Mouse (Mus musculus): ENCODE data around the gene Poglut1. TPM values are rescaled to one million over a fixed set of nuclear protein-coding genes. Genes with fewer than 3 reads are reported as not detected.

Poglut1 gene
- total and polyA plus RNA-seq, 3 experiments, result 10.0 to 79.0 (median 35.0) TPM

GRCm38 (mm10) chr16:38496604-38497140, 53.4 kb downstream of the Poglut1 start:
- DNase-seq (ENCODE audit: low spot score), result no peak
- H3K9me3 ChIP-seq (replicated peaks), result no peaks in the 10 kb centered on the region
- H3K4me1 ChIP-seq (ENCODE audit: insufficient read depth, low read depth, low read length), result peaks cover 9% of the 10 kb centered on the region
- no peaks in the 10 kb centered on the region for H3K27me3 ChIP-seq (ENCODE audit: insufficient read depth, low read length)
- H3K36me3 ChIP-seq (replicated peaks), result peaks cover 67% of the 10 kb centered on the region
- ATAC-seq (ENCODE audit: extremely low read depth, insufficient number of reproducible peaks, low FRiP score, poor library complexity, severe bottlenecking), result no peak
- no peak for TF ChIP-seq TAL1 (conservative IDR thresholded peaks at IDR 0.05; ENCODE audit: low read depth, low read length)
- no peak overlapping the region for H3K4me3 ChIP-seq (ENCODE audit: low read depth, low read length)

- TF ChIP-seq CTCF (IDR thresholded peaks at IDR 0.05; ENCODE audit: low read depth, low read length), result no peak
- TF ChIP-seq GATA1 (IDR thresholded peaks at IDR 0.05; ENCODE audit: borderline replicate concordance, low read length), result no peak
- TF ChIP-seq POLR2AphosphoS5 (IDR thresholded peaks at IDR 0.05; ENCODE audit: insufficient replicate concordance, low read depth, low read length), result no peak
- no peak for TF ChIP-seq GATA2 (IDR thresholded peaks at IDR 0.05; ENCODE audit: borderline replicate concordance, low read depth, low read length)
- TF ChIP-seq TAL1 (conservative IDR thresholded peaks at IDR 0.05; ENCODE audit: low read depth, low read length), result no peak
- Histone ChIP-seq H3K4me3 (ENCODE audit: low read depth, low read length) (no peak overlapping the region), H3K9me3 (replicated peaks) (no peaks in the 10 kb centered on the region), H3K27me3 (ENCODE audit: insufficient read depth, low read length) (no peaks in the 10 kb centered on the region), H3K4me1 (ENCODE audit: insufficient read depth, low read depth, low read length) (peaks cover 27% of the 10 kb centered on the region), H3K36me3 (replicated peaks) (peaks cover 58% of the 10 kb centered on the region)
- ATAC-seq (ENCODE audit: extremely low read depth, insufficient number of reproducible peaks, low FRiP score, poor library complexity, severe bottlenecking), result no peak
- no peak for DNase-seq (ENCODE audit: low spot score)
Observed at GRCm38 (mm10) chr16:38493890-38494289, 56.2 kb downstream of the Poglut1 start.

- no peaks in the 10 kb centered on the region for H3K9me3 ChIP-seq (replicated peaks)
- no peaks in the 10 kb centered on the region for H3K27me3 ChIP-seq (ENCODE audit: insufficient read depth, low read length)
- DNase-seq (ENCODE audit: low spot score) (no peak), ATAC-seq (ENCODE audit: extremely low read depth, insufficient number of reproducible peaks, low FRiP score, poor library complexity, severe bottlenecking) (no peak)
- peaks cover 53% of the 10 kb centered on the region for H3K36me3 ChIP-seq (replicated peaks)
- TF ChIP-seq TAL1 (conservative IDR thresholded peaks at IDR 0.05; ENCODE audit: low read depth, low read length) (no peak), GATA2 (IDR thresholded peaks at IDR 0.05; ENCODE audit: borderline replicate concordance, low read depth, low read length) (no peak), GATA1 (IDR thresholded peaks at IDR 0.05; ENCODE audit: borderline replicate concordance, low read length) (no peak), POLR2AphosphoS5 (IDR thresholded peaks at IDR 0.05; ENCODE audit: insufficient replicate concordance, low read depth, low read length) (no peak), CTCF (IDR thresholded peaks at IDR 0.05; ENCODE audit: low read depth, low read length) (no peak)
- no peak overlapping the region for H3K4me3 ChIP-seq (ENCODE audit: low read depth, low read length)
- H3K4me1 ChIP-seq (ENCODE audit: insufficient read depth, low read depth, low read length), result peaks cover 33% of the 10 kb centered on the region
Observed at GRCm38 (mm10) chr16:38492551-38492950, 57.5 kb downstream of the Poglut1 start.

- TF ChIP-seq TAL1 (conservative IDR thresholded peaks at IDR 0.05; ENCODE audit: low read depth, low read length), result no peak
- no peak for TF ChIP-seq POLR2AphosphoS5 (IDR thresholded peaks at IDR 0.05; ENCODE audit: insufficient replicate concordance, low read depth, low read length)
- no peak for TF ChIP-seq GATA1 (IDR thresholded peaks at IDR 0.05; ENCODE audit: borderline replicate concordance, low read length)
- TF ChIP-seq GATA2 (IDR thresholded peaks at IDR 0.05; ENCODE audit: borderline replicate concordance, low read depth, low read length), result no peak
- no peak for TF ChIP-seq CTCF (IDR thresholded peaks at IDR 0.05; ENCODE audit: low read depth, low read length)
- H3K4me3 ChIP-seq (ENCODE audit: low read depth, low read length), result no peak overlapping the region; the same call in 1 of the 2 replicates
Observed at GRCm38 (mm10) chr16:38483582-38484309, 66.3 kb downstream of the Poglut1 start.

GRCm38 (mm10) chr16:38482780-38483562, 67.1 kb downstream of the Poglut1 start:
- ATAC-seq (ENCODE audit: extremely low read depth, insufficient number of reproducible peaks, low FRiP score, poor library complexity, severe bottlenecking) (no peak), DNase-seq (ENCODE audit: low spot score) (no peak)
- peaks cover 23% of the 10 kb centered on the region for H3K36me3 ChIP-seq (replicated peaks)

More at GRCm38 (mm10) chr16:38483582-38484309, 66.3 kb downstream of the Poglut1 start:
- H3K4me1 ChIP-seq (ENCODE audit: insufficient read depth, low read depth, low read length), result peaks cover 41% of the 10 kb centered on the region
- peaks cover 13% of the 10 kb centered on the region for H3K27me3 ChIP-seq (ENCODE audit: insufficient read depth, low read length)
- H3K9me3 ChIP-seq (replicated peaks), result no peaks in the 10 kb centered on the region
- peaks cover 25% of the 10 kb centered on the region for H3K36me3 ChIP-seq (replicated peaks)
- ATAC-seq (ENCODE audit: extremely low read depth, insufficient number of reproducible peaks, low FRiP score, poor library complexity, severe bottlenecking), result no peak
- no peak for DNase-seq (ENCODE audit: low spot score)

GRCm38 (mm10) chr16:38481327-38481726, 68.7 kb downstream of the Poglut1 start:
- Histone ChIP-seq H3K4me3 (ENCODE audit: low read depth, low read length) (peak overlapping the region; percentile 65; the same call in 1 of the 2 replicates), H3K4me1 (ENCODE audit: insufficient read depth, low read depth, low read length) (peaks cover 48% of the 10 kb centered on the region), H3K36me3 (replicated peaks) (peaks cover 29% of the 10 kb centered on the region), H3K27me3 (ENCODE audit: insufficient read depth, low read length) (peaks cover 13% of the 10 kb centered on the region), H3K9me3 (replicated peaks) (no peaks in the 10 kb centered on the region)
- DNase-seq (ENCODE audit: low spot score) (peak; percentile 77), ATAC-seq (ENCODE audit: extremely low read depth, insufficient number of reproducible peaks, low FRiP score, poor library complexity, severe bottlenecking) (peak; percentile 85)
- TF ChIP-seq GATA1 (IDR thresholded peaks at IDR 0.05; ENCODE audit: borderline replicate concordance, low read length), result no peak
- peak; percentile 66 for TF ChIP-seq TAL1 (conservative IDR thresholded peaks at IDR 0.05; ENCODE audit: low read depth, low read length)

More at GRCm38 (mm10) chr16:38482780-38483562, 67.1 kb downstream of the Poglut1 start:
- TF ChIP-seq CTCF (IDR thresholded peaks at IDR 0.05; ENCODE audit: low read depth, low read length), result no peak
- no peak for TF ChIP-seq GATA2 (IDR thresholded peaks at IDR 0.05; ENCODE audit: borderline replicate concordance, low read depth, low read length)
- TF ChIP-seq GATA1 (IDR thresholded peaks at IDR 0.05; ENCODE audit: borderline replicate concordance, low read length), result no peak
- TF ChIP-seq TAL1 (conservative IDR thresholded peaks at IDR 0.05; ENCODE audit: low read depth, low read length), result no peak
- TF ChIP-seq POLR2AphosphoS5 (IDR thresholded peaks at IDR 0.05; ENCODE audit: insufficient replicate concordance, low read depth, low read length), result no peak
- Histone ChIP-seq H3K9me3 (replicated peaks) (no peaks in the 10 kb centered on the region), H3K4me1 (ENCODE audit: insufficient read depth, low read depth, low read length) (peaks cover 39% of the 10 kb centered on the region), H3K4me3 (ENCODE audit: low read depth, low read length) (no peak overlapping the region), H3K27me3 (ENCODE audit: insufficient read depth, low read length) (peaks cover 13% of the 10 kb centered on the region)
